Mouse (Mus musculus) layer of hippocampus, postnatal 10 days (tissue): ENCODE measurements around the gene Card14. TPM values are rescaled to one million over a fixed set of nuclear protein-coding genes. Genes with fewer than 3 reads are reported as not detected.

Experiments used
- DNase-seq, 2 experiments: peaks; one replicate each; pipeline ENCODE4 v3.0.0; 2021; ENCODE audit warnings: low spot score in 2 of 2
- microRNA-seq, 2 experiments: library from miRNA; unstranded; fragments of <30 nt; microRNA quantifications; one replicate each; pipeline ENCODE4 v1.2.0; 2021
- total RNA-seq, 2 experiments: library from RNA; stranded (reverse); gene quantifications; 2 replicates each; pipeline ENCODE4 v1.2.3; 2021

Gene Card14
- total RNA-seq, 2 experiments from 2014 or later: 0.25 to 0.38 TPM

GRCm38 (mm10) chr11:119392800-119393482 is 85.4 kb downstream of the Card14 start, which contains the start of gene Rnf213:
Rnf213 (plus strand) TSS chr11:119393100.
- peak; percentile 28 to 47 for DNase-seq

GRCm38 (mm10) chr11:119393483-119393804 is 85.9 kb downstream of the Card14 start:
- DNase-seq: no peak

GRCm38 (mm10) chr11:119394210-119394609 is 86.6 kb downstream of the Card14 start:
- DNase-seq: no peak

Small RNAs within 50 kb of the gene (microRNA-seq; reads per million reads assigned to microRNA genes)
- 0 reads per million in 2 experiments for gene Mir1932

Other genes starting within 250 kb of the Card14 start
- 10 to 100 TPM; 49.2 to 51.2 TPM for gene Cbx4, start 221.5 kb upstream of the Card14 start, total RNA-seq
- gene Tbc1d16, start 79.3 kb upstream of the Card14 start, total RNA-seq: 100 to 1,000 TPM; 111 to 115 TPM
- 1 to 10 TPM; 4.8 to 5.2 TPM for gene Ccdc40, start 79.2 kb upstream of the Card14 start, total RNA-seq
- gene Gaa, start 39.9 kb upstream of the Card14 start, total RNA-seq: 100 to 1,000 TPM; 131 to 136 TPM
- gene Eif4a3, start 7.7 kb upstream of the Card14 start, total RNA-seq: 10 to 100 TPM; 88.9 to 93.0 TPM
- 1 to 10 TPM; 4.7 to 5.1 TPM for gene Sgsh, start 47.8 kb downstream of the Card14 start, total RNA-seq
- gene Slc26a11, start 47.8 kb downstream of the Card14 start, total RNA-seq: 1 to 10 TPM; 5.4 to 6.3 TPM
- gene Rnf213, start 85.3 kb downstream of the Card14 start, total RNA-seq: 1 to 10 TPM; 3.8 TPM
- gene Endov, start 183.6 kb downstream of the Card14 start, total RNA-seq: 10 to 100 TPM; 24.8 to 29.6 TPM
- gene Nptx1, start 240.0 kb downstream of the Card14 start, total RNA-seq: 100 to 1,000 TPM; 146 to 173 TPM